Mouse (Mus musculus) CD4-positive, CD25-positive, alpha-beta regulatory T cell, adult 4 months (primary cell): ENCODE data around the gene Fndc10. TPM values are rescaled to one million over a fixed set of nuclear protein-coding genes. Genes with fewer than 3 reads are reported as not detected.
A peak's percentile ranks its signal among the peaks of the same experiment; 100 is the strongest.
"Not testable (repeated sequence)": the region's sequence is repeated elsewhere in the genome, so short reads cannot be mapped to it uniquely, and the experiment has no call there.

Source experiments
- ATAC-seq: one replicate; pipeline ENCODE4 v1.8.0; 2017
- polyA plus RNA-seq, 2 experiments: library from polyadenylated mRNA; unstranded; fragments of 100-300 nt; shearing (Covaris generic); gene quantifications; one replicate each; pipeline ENCODE4 v1.2.1; 2017

Gene Fndc10
- polyA plus RNA-seq, 2 experiments from 2014 or later, result 0.59 to 1.4 TPM

GRCm38 (mm10) chr4:155687764-155688163 is 6.4 kb upstream of the Fndc10 start:
- ATAC-seq, result not testable (repeated sequence)

- no peak for ATAC-seq
These were observed 3.4 kb upstream of the Fndc10 start for GRCm38 (mm10) chr4:155690571-155691375.

GRCm38 (mm10) chr4:155692421-155692820 is 1.7 kb upstream of the Fndc10 start:
- no peak for ATAC-seq

GRCm38 (mm10) chr4:155694482-155695401 is 600 bp downstream of the Fndc10 start:
- ATAC-seq, result peak; percentile 92

GRCm38 (mm10) chr4:155695531-155696062 is 1.5 kb downstream of the Fndc10 start:
- ATAC-seq, result no peak

GRCm38 (mm10) chr4:155696261-155697255 is 2.4 kb downstream of the Fndc10 start:
- ATAC-seq, result no peak

- ATAC-seq, result peak; percentile 26
These were observed 6.3 kb downstream of the Fndc10 start for GRCm38 (mm10) chr4:155700425-155700824.

- no peak for ATAC-seq
These were observed 9.3 kb downstream of the Fndc10 start for GRCm38 (mm10) chr4:155703425-155703929.

- ATAC-seq, result peak; percentile 80
These were observed 10.8 kb downstream of the Fndc10 start, which contains the start of gene Ssu72 for GRCm38 (mm10) chr4:155704721-155705591. Ssu72 (plus strand) TSS chr4:155704800.

- peak; percentile 21 for ATAC-seq
These were observed 11.4 kb downstream of the Fndc10 start for GRCm38 (mm10) chr4:155705592-155705929.

GRCm38 (mm10) chr4:155708582-155708981 is 14.4 kb downstream of the Fndc10 start:
- no peak for ATAC-seq

GRCm38 (mm10) chr4:155708988-155709387 is 14.8 kb downstream of the Fndc10 start:
- no peak for ATAC-seq

- no peak for ATAC-seq
These were observed 16.5 kb downstream of the Fndc10 start for GRCm38 (mm10) chr4:155710521-155711252.

GRCm38 (mm10) chr4:155721668-155722083 is 27.5 kb downstream of the Fndc10 start:
- ATAC-seq, result peak; percentile 74

- ATAC-seq, result no peak
These were observed 33.9 kb downstream of the Fndc10 start for GRCm38 (mm10) chr4:155727993-155728392.

- no peak for ATAC-seq
These were observed 39.1 kb downstream of the Fndc10 start for GRCm38 (mm10) chr4:155733267-155733666.

GRCm38 (mm10) chr4:155734350-155734941 is 40.3 kb downstream of the Fndc10 start, which contains the start of gene Tmem240:
Tmem240 (plus strand) TSS chr4:155734800.
- ATAC-seq, result peak; percentile 86

- ATAC-seq, result peak; percentile 27
These were observed 41.0 kb downstream of the Fndc10 start for GRCm38 (mm10) chr4:155734951-155735702.

GRCm38 (mm10) chr4:155735788-155736187 is 41.6 kb downstream of the Fndc10 start:
- no peak for ATAC-seq
